Mouse (Mus musculus) limb, embryonic 13.5 days (tissue): ENCODE data around the gene Zfp687. TPM values are rescaled to one million over a fixed set of nuclear protein-coding genes. Genes with fewer than 3 reads are reported as not detected.
"Not testable (repeated sequence)": the region's sequence is repeated elsewhere in the genome, so short reads cannot be mapped to it uniquely, and the experiment has no call there.

Source experiments
- ATAC-seq: fragments of 200-750 bp; cut with Nextera tagmentation; 2 replicates; pipeline ENCODE4 v1.8.0; 2017; ENCODE audit warnings: low read depth, moderate number of reproducible peaks, moderate TSS enrichment; ENCODE audit not compliant: low FRiP score
- H3K27ac ChIP-seq: fragments of 300-500 bp; sonication (generic); 2 replicates; pipeline ENCODE4 v1.5.1; 2015; ENCODE audit warnings: inconsistent platforms, mild to moderate bottlenecking, moderate library complexity
- H3K27me3 ChIP-seq: fragments of 300-500 bp; sonication (generic); 2 replicates; pipeline ENCODE4 v1.6.1; 2015; ENCODE audit warnings: mild to moderate bottlenecking, inconsistent platforms
- H3K36me3 ChIP-seq: fragments of 300-500 bp; sonication (generic); 2 replicates; pipeline ENCODE4 v1.6.1; 2015; ENCODE audit warnings: inconsistent platforms, mild to moderate bottlenecking, moderate library complexity
- H3K4me1 ChIP-seq: fragments of 300-500 bp; sonication (generic); 2 replicates; pipeline ENCODE4 v1.6.1; 2015; ENCODE audit warnings: inconsistent platforms
- H3K4me2 ChIP-seq: fragments of 300-500 bp; sonication (generic); replicated peaks from 2 replicates; pipeline ENCODE4 v1.6.1; 2015; ENCODE audit warnings: inconsistent platforms, mild to moderate bottlenecking, moderate library complexity
- H3K4me3 ChIP-seq: fragments of 300-500 bp; sonication (generic); 2 replicates; pipeline ENCODE4 v1.5.1; 2015; ENCODE audit warnings: moderate library complexity, mild to moderate bottlenecking, inconsistent platforms
- H3K9ac ChIP-seq: fragments of 300-500 bp; sonication (generic); 2 replicates; pipeline ENCODE4 v1.6.1; 2015; ENCODE audit warnings: mild to moderate bottlenecking, inconsistent platforms
- H3K9me3 ChIP-seq: fragments of 300-500 bp; sonication (generic); 2 replicates; pipeline ENCODE4 v1.6.1; 2016; ENCODE audit warnings: inconsistent platforms
- WGBS: fragments of 180-500 bp; shearing (Covaris S2); methylation state at CpG from one replicate; pipeline ENCODE4 v1.1.7; 2015; 5-methylcytosine and 5-hydroxymethylcytosine counted together
- polyA plus RNA-seq: library from polyadenylated mRNA; unstranded; fragments of >200 nt; fragmentation: Nextera tagmentation; extraction: Ambion mirVana; gene quantifications from 2 replicates; pipeline ENCODE4 v1.2.1, GENCODE M21; 2015

The Zfp687 gene
- polyA plus RNA-seq, 1 experiment from 2014 or later: 24.4 TPM

DNA sequence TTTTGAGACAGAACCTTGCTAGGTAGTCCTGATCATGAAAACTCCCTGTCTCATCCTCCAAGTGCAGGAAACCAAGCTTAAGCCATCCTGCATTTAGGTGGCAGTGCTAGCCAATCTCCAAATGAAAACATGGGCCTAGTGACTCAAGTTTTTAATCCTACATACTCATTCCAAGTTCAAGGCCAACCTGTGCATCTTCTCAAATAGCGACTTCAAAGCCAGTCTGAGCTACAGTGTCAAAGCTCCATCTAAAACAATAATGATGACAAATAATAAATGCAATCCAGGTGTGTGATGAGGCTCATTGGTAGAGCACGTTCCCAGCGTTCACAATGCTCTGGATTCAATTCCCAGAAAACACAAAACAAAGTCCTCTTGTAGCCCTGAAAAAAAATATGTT is 26.4 kb upstream of the Zfp687 start:
- Histone ChIP-seq H3K4me3 (peak overlapping the region; percentile 88), H3K9me3 (no peaks in the 10 kb centered on the region), H3K27me3 (no peaks in the 10 kb centered on the region), H3K4me1 (peaks cover 13% of the 10 kb centered on the region), H3K27ac (no peak overlapping the region), H3K36me3 (peaks cover 25% of the 10 kb centered on the region), H3K9ac (peak overlapping the region; percentile 89), H3K4me2 (peak overlapping the region; percentile 68)
- 13% methylated on average over 3 of the region's 3 CpGs for WGBS
- no peak for ATAC-seq

- H3K4me1 ChIP-seq: peaks cover 15% of the 10 kb centered on the region
- no peak overlapping the region for H3K9ac ChIP-seq
- H3K27ac ChIP-seq: no peak overlapping the region
- H3K4me2 ChIP-seq: no peak overlapping the region
- no peak overlapping the region for H3K4me3 ChIP-seq
- no peak for ATAC-seq
- H3K36me3 ChIP-seq: peaks cover 53% of the 10 kb centered on the region
- WGBS: 59% methylated on average over 3 of the region's 3 CpGs
- H3K27me3 ChIP-seq: no peaks in the 10 kb centered on the region
- no peaks in the 10 kb centered on the region for H3K9me3 ChIP-seq
Measured at GRCm38 (mm10) chr3:95029953-95030352, 14.7 kb upstream of the Zfp687 start.

GRCm38 (mm10) chr3:95029291-95029827 is 14.1 kb upstream of the Zfp687 start:
- not testable (repeated sequence) for ATAC-seq
- peaks cover 48% of the 10 kb centered on the region for H3K36me3 ChIP-seq

DNA sequence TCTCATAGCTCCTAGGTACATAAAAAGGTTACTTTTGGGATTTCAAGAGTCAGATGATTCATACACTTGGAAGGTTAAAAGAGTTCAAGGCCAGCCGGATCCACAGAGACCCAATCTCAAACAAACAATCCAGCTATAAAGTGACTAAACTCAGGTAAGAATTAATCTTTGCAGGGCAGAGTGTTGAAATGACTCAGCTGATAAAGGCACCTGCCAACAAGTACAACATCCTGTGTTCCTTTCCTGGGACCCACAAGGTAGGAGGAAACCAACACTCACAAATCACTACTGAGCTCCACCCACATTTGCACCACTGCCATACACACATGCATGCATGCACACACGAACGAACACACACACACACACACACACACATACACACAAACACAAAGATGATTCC is 13.4 kb upstream of the Zfp687 start:
- Histone ChIP-seq H3K4me3 (no peak overlapping the region), H3K36me3 (peaks cover 40% of the 10 kb centered on the region), H3K27me3 (no peaks in the 10 kb centered on the region), H3K4me2 (no peak overlapping the region), H3K9ac (no peak overlapping the region), H3K4me1 (peaks cover 15% of the 10 kb centered on the region), H3K9me3 (no peaks in the 10 kb centered on the region), H3K27ac (no peak overlapping the region)
- WGBS: 94% methylated on average over 3 of the region's 3 CpGs
- ATAC-seq: no peak

More at GRCm38 (mm10) chr3:95029291-95029827, 14.1 kb upstream of the Zfp687 start:
- not testable (repeated sequence) for H3K9ac ChIP-seq, H3K27me3 ChIP-seq, H3K4me2 ChIP-seq, H3K4me3 ChIP-seq, H3K9me3 ChIP-seq, H3K27ac ChIP-seq
- WGBS: 83% methylated on average over 3 of the region's 3 CpGs
- H3K4me1 ChIP-seq: peaks cover 15% of the 10 kb centered on the region

GRCm38 (mm10) chr3:95027701-95028100 is 12.5 kb upstream of the Zfp687 start:
- ATAC-seq: peak; percentile 55; the same call in 1 of the 2 replicates
- 51% methylated on average over 5 of the region's 5 CpGs for whole genome bisulfite sequencing
- Histone ChIP-seq H3K36me3 (peaks cover 31% of the 10 kb centered on the region), H3K4me1 (peaks cover 15% of the 10 kb centered on the region), H3K27me3 (no peaks in the 10 kb centered on the region), H3K9ac (0 out of 2 replicates have a peak overlapping the region, but pooled peaks have one; percentile 15), H3K4me2 (no peak overlapping the region), H3K9me3 (no peaks in the 10 kb centered on the region), H3K4me3 (no peak overlapping the region), H3K27ac (peak overlapping the region; percentile 39; the same call in 1 of the 2 replicates)

DNA sequence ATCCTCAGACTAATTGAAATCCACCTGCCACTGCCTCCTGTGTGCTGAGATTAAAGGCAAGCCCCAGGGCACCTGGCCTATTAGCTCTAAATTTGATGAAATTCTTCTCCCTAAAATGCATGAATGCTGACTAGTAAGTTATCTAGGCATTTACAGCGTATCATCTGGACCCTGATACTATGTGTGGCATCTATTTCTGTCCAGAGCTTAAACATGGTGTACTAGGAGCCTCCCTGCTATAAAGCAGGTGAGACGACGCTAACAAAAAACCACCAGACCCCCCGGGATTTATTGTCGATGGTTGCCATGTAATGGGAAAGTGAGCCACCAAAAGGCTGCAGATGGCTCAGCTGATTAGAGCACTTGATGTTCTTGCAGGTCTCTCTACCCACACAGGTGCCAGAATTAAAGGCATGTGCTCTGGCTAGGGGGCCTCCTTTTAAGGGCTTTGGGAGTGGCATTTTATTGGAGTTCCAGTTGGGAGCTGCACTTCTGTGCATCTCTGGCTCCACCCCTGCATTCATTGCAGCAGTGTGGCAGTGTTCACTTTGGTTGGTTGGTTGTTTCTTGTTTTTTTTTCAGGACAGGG is 11.9 kb upstream of the Zfp687 start:
- H3K4me1 ChIP-seq: peaks cover 15% of the 10 kb centered on the region
- no peaks in the 10 kb centered on the region for H3K9me3 ChIP-seq
- H3K9ac ChIP-seq: no peak overlapping the region
- no peak for ATAC-seq
- no peak overlapping the region for H3K4me3 ChIP-seq
- H3K36me3 ChIP-seq: peaks cover 26% of the 10 kb centered on the region
- H3K27me3 ChIP-seq: no peaks in the 10 kb centered on the region
- H3K4me2 ChIP-seq: no peak overlapping the region
- 0 out of 2 replicates have a peak overlapping the region, but pooled peaks have one; percentile 39 for H3K27ac ChIP-seq
- 29% methylated on average over 5 of the region's 5 CpGs for WGBS

DNA sequence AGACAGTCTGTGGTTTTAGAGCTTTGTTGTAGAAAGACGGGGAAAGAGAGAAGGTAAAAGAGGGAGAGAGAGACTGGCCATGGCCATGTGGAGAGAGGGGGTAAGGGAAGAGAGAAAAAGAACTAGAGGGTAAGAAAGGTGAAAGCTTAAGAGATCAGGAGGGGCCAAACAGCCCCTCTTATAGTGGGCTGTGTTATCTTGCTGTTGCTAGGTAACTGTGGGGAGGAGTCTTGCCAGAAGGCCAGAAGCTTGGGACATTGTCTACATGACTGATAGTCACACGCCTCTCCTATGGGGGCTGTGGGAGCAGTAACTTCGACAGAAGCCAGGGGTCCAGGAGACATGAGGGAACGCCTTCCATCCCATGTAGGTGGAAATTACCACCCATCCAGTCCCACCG is 10.0 kb upstream of the Zfp687 start:
- no peak overlapping the region for H3K4me3 ChIP-seq
- H3K9ac ChIP-seq: peak overlapping the region; percentile 13; the same call in 1 of the 2 replicates
- peaks cover 7% of the 10 kb centered on the region for H3K36me3 ChIP-seq
- no peak for ATAC-seq
- H3K9me3 ChIP-seq: no peaks in the 10 kb centered on the region
- H3K27me3 ChIP-seq: no peaks in the 10 kb centered on the region
- 53% methylated on average over 5 of the region's 5 CpGs for WGBS
- H3K4me2 ChIP-seq: no peak overlapping the region
- H3K4me1 ChIP-seq: peaks cover 15% of the 10 kb centered on the region
- no peak overlapping the region for H3K27ac ChIP-seq

DNA sequence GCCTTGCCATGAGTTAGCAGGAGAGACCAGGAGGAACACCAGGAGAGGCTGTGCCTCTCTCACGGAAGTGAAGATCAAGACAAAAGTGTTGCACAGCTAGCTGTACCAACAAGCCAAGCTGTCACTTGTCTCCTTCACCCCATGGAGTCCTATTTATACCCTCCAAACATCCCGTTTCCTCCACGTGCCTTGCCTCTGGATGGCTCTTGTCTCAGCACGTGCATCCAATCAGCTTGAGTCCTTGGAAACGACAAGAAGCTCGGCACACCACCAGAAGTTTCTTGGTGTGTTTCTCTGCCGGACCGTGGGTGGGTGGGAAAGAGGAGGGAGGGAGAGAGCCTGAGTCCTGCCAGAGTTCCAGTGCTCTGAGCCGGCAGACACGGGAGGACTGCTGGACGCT is 9.3 kb upstream of the Zfp687 start:
- Histone ChIP-seq H3K9ac (peak overlapping the region; percentile 13; the same call in 1 of the 2 replicates), H3K27me3 (no peaks in the 10 kb centered on the region), H3K4me3 (no peak overlapping the region), H3K4me2 (0 out of 2 replicates have a peak overlapping the region, but pooled peaks have one; percentile 9), H3K36me3 (peaks cover under 1% of the 10 kb centered on the region; the same call in 1 of the 2 replicates), H3K4me1 (peaks cover 15% of the 10 kb centered on the region), H3K27ac (no peak overlapping the region), H3K9me3 (no peaks in the 10 kb centered on the region)
- 31% methylated on average over 11 of the region's 11 CpGs for WGBS
- ATAC-seq: no peak

DNA sequence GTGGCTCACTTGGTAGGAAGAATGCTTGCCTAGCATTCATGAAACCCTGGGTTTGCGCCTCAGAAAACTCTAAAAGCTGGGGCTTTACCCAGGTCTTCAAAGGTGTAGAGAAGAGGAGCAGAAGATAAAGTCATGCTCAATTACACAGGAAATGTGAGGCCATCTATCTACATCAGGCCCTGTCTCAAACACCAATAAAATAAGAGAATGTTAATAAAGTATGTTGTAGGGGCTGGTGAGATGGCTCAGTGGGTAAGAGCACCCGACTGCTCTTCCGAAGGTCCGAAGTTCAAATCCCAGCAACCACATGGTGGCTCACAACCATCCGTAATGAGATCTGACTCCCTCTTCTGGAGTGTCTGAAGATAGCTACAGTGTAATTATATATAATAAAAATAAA is 5.7 kb upstream of the Zfp687 start:
- H3K4me3 ChIP-seq, ATAC-seq: not testable (repeated sequence)

GRCm38 (mm10) chr3:95018741-95019140 is 3.5 kb upstream of the Zfp687 start:
- H3K4me3 ChIP-seq: no peak overlapping the region
- H3K27ac ChIP-seq: no peak overlapping the region
- H3K27me3 ChIP-seq: no peaks in the 10 kb centered on the region
- ATAC-seq: no peak
- no peak overlapping the region for H3K4me2 ChIP-seq
- no peaks in the 10 kb centered on the region for H3K36me3 ChIP-seq
- WGBS: 84% methylated on average over 2 of the region's 2 CpGs
- no peak overlapping the region for H3K9ac ChIP-seq
- H3K4me1 ChIP-seq: peaks cover 15% of the 10 kb centered on the region
- H3K9me3 ChIP-seq: no peaks in the 10 kb centered on the region

More for the DNA sequence above, 5.7 kb upstream of the Zfp687 start:
- 90% methylated on average over 5 of the region's 5 CpGs for WGBS
- H3K4me2 ChIP-seq, H3K4me1 ChIP-seq, H3K36me3 ChIP-seq, H3K9me3 ChIP-seq, H3K9ac ChIP-seq, H3K27me3 ChIP-seq, H3K27ac ChIP-seq: not testable (repeated sequence)

DNA sequence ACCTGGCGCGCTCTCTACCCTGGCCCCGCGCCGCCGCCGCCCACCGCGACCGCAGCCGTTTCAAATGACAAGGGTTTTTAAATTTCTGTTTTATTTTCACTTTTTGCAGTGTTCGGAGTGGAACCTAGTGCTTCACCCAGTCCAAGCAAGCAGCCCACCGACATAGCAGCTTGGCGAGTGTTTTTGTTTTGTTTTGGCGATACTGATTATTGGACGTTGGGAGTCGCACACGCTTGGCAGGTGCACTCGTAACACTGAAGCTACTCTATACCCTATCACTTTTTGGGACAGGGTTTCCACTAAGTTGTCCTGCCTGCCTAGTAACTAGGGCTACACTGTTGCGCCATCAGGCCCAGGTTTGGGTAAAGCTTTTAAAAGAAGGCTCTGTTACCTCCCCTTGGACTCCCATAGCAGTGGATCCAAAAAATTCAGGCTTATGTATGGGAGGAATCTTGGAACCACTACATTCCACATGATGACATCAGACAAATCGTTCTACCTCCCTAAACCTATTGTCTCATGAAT is 1.3 kb upstream of the Zfp687 start:
- Histone ChIP-seq H3K27ac (peak overlapping the region; percentile 97), H3K27me3 (no peaks in the 10 kb centered on the region), H3K4me3 (peak overlapping the region; percentile 81), H3K36me3 (peaks cover 9% of the 10 kb centered on the region), H3K9ac (peak overlapping the region; percentile 69), H3K9me3 (no peaks in the 10 kb centered on the region), H3K4me1 (peaks cover 27% of the 10 kb centered on the region), H3K4me2 (peak overlapping the region; percentile 95)
- WGBS: 5% methylated on average over 21 of the region's 21 CpGs
- ATAC-seq: no peak

DNA sequence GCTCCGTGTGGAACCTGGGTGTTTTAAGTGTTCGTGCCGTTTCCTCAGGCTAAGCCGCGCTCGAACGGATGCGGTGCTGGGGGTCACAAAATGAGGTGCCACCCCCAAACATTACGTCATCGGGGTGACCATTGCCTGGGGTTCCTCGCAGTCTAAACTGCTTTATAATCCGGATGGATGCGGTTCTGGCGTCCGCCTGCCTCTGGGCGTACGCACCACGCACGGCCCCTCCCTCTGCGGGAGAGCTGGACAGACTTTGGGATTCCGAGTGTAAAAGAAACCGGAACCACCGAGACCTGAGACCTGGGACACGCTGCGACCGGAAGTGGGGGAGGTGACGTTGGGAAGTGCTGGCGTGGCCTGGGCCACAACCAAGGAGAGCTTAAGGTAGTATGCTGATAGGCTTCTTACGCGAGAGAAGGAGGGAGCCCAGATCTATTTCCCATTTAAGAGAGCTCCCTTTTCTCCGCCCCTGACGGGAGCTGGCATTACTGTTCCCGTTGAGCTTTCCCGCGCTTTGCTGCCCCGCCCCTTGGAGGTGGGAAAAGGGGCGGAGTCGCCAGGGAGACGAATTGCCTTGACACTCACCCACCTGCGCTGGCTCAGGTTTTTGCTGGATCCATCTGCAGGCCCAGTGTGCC is 763 bp upstream of the Zfp687 start:
- Histone ChIP-seq H3K4me3 (peak overlapping the region; percentile 81), H3K27me3 (no peaks in the 10 kb centered on the region)

More for the DNA sequence above, 763 bp upstream of the Zfp687 start:
- H3K9me3 ChIP-seq: no peaks in the 10 kb centered on the region
- H3K36me3 ChIP-seq: peaks cover 14% of the 10 kb centered on the region
- ATAC-seq: peak; percentile 72
- peaks cover 27% of the 10 kb centered on the region for H3K4me1 ChIP-seq
- H3K4me2 ChIP-seq: peak overlapping the region; percentile 95
- H3K27ac ChIP-seq: peak overlapping the region; percentile 97
- under 1% methylated on average over 40 of the region's 40 CpGs for WGBS
- H3K9ac ChIP-seq: peak overlapping the region; percentile 69
